Mouse (Mus musculus): ENCODE data around the gene Fdxacb1.

GRCm38 (mm10) chr9:50752784-50753615 lies 15.0 kb upstream of the Fdxacb1 start:
- TF ChIP-seq CTCF (IDR thresholded peaks at IDR 0.05; ENCODE audit: borderline replicate concordance, insufficient read depth, low read length) (no peak), POLR2A (IDR thresholded peaks at IDR 0.05; ENCODE audit: low read depth, low read length) (peak; percentile 77)

Data from embryonic fibroblast, embryonic 13.5 days (primary cell).